Mouse (Mus musculus) embryo, embryonic 10 days (tissue): ENCODE data around the gene Cybb.
"Not testable (repeated sequence)": the region's sequence is repeated elsewhere in the genome, so short reads cannot be mapped to it uniquely, and the experiment has no call there.

Experiments
- DNase-seq: peaks from one replicate; pipeline ENCODE4 v3.0.0-alpha.2; 2015; ENCODE audit warnings: low spot score

The Cybb gene

GRCm38 (mm10) chrX:9487671-9488070 lies at the start of gene Cybb:
TSS of gene Cybb (minus strand) at chrX:9487771.
- no peak for DNase-seq

GRCm38 (mm10) chrX:9536881-9537280 lies 49.3 kb upstream of the Cybb start:
- DNase-seq = no peak

- DNase-seq = peak; percentile 57
Measured at GRCm38 (mm10) chrX:9519969-9520368, 32.4 kb upstream of the Cybb start.

- not testable (repeated sequence) for DNase-seq
Measured at GRCm38 (mm10) chrX:9517531-9517930, 30.0 kb upstream of the Cybb start.

GRCm38 (mm10) chrX:9475036-9475435 lies 12.5 kb downstream of the Cybb start:
- DNase-seq = not testable (repeated sequence)

GRCm38 (mm10) chrX:9474440-9474839 lies 13.1 kb downstream of the Cybb start:
- DNase-seq = no peak

- DNase-seq = no peak
Measured at GRCm38 (mm10) chrX:9473768-9474167, 13.8 kb downstream of the Cybb start.

GRCm38 (mm10) chrX:9470811-9471388 lies 16.7 kb downstream of the Cybb start:
- peak; percentile 3 for DNase-seq

- DNase-seq = no peak
Measured at GRCm38 (mm10) chrX:9469100-9469499, 18.5 kb downstream of the Cybb start.

- no peak for DNase-seq
Measured at GRCm38 (mm10) chrX:9467020-9467419, 20.6 kb downstream of the Cybb start.

- no peak for DNase-seq
Measured at GRCm38 (mm10) chrX:9465890-9466289, 21.7 kb downstream of the Cybb start.

GRCm38 (mm10) chrX:9462671-9463070 lies 24.9 kb downstream of the Cybb start:
- no peak for DNase-seq

GRCm38 (mm10) chrX:9461399-9461798 lies 26.2 kb downstream of the Cybb start:
- DNase-seq = no peak

GRCm38 (mm10) chrX:9460387-9460930 lies 27.1 kb downstream of the Cybb start:
- DNase-seq = no peak

- DNase-seq = no peak
Measured at GRCm38 (mm10) chrX:9452375-9452774, 35.2 kb downstream of the Cybb start.

GRCm38 (mm10) chrX:9447284-9447683 lies 40.3 kb downstream of the Cybb start:
- no peak for DNase-seq

- DNase-seq = no peak
Measured at GRCm38 (mm10) chrX:9441102-9441501, 46.5 kb downstream of the Cybb start.

- no peak for DNase-seq
Measured at GRCm38 (mm10) chrX:9440556-9440955, 47.0 kb downstream of the Cybb start.

GRCm38 (mm10) chrX:9439257-9439656 lies 48.3 kb downstream of the Cybb start:
- no peak for DNase-seq

GRCm38 (mm10) chrX:9413889-9414288 lies 73.7 kb downstream of the Cybb start:
- no peak for DNase-seq
